Comparison of ENCODE assay signal across 10 mouse cellular contexts in genomic region chr13:46019431-46020166, GRCm38 (mm10). TPM values are rescaled to one million over a fixed set of nuclear protein-coding genes. Genes with fewer than 3 reads are reported as not detected.
DNase-seq lines count a peak whose midpoint lies in the region; ATAC-seq and TF ChIP-seq lines count a peak whose summit lies in the region.
"Had no signal": no experiment of that assay in that cellular context is flagged by ENCODE, and none has a peak within 500 bp of the region (broad histone marks: within the 10 kb centered on the region; RNA-seq: fewer than 3 reads in every experiment).

No protein-coding gene starts in this region.

- no peaks in the 10 kb centered on the region for H3K36me3 ChIP-seq in hindbrain, postnatal 0 days (ENCODE audit: insufficient read depth, low read length)
- no peaks in the 10 kb centered on the region for H3K36me3 ChIP-seq in hindbrain, embryonic 13.5 days
- no peaks in the 10 kb centered on the region for H3K36me3 ChIP-seq in intestine, embryonic 15.5 days
- no peaks in the 10 kb centered on the region for H3K36me3 ChIP-seq in lung, embryonic 15.5 days
- H3K36me3 ChIP-seq: G1E had no signal

- peaks cover 4% of the 10 kb centered on the region for H3K4me1 ChIP-seq in hindbrain, postnatal 0 days (ENCODE audit: insufficient read depth, low read length)
- H3K4me1 ChIP-seq in hindbrain, embryonic 13.5 days (replicated peaks) = peaks cover 29% of the 10 kb centered on the region
- peaks cover 7% of the 10 kb centered on the region; the same call in 1 of the 2 replicates for H3K4me1 ChIP-seq in intestine, embryonic 15.5 days (replicated peaks)
- H3K4me1 ChIP-seq in lung, embryonic 15.5 days = peaks cover 34% of the 10 kb centered on the region

- no peaks in the 10 kb centered on the region for H3K9me3 ChIP-seq in hindbrain, postnatal 0 days (ENCODE audit: low read length)
- no peaks in the 10 kb centered on the region for H3K9me3 ChIP-seq in hindbrain, embryonic 13.5 days
- no peaks in the 10 kb centered on the region for H3K9me3 ChIP-seq in intestine, embryonic 15.5 days
- H3K9me3 ChIP-seq in lung, embryonic 15.5 days = no peaks in the 10 kb centered on the region
- H3K9me3 ChIP-seq: G1E had no signal

- no peak overlapping the region for H3K4me3 ChIP-seq in hindbrain, postnatal 0 days (ENCODE audit: low read length)
- no peak overlapping the region for H3K4me3 ChIP-seq in hindbrain, embryonic 13.5 days
- H3K4me3 ChIP-seq in intestine, embryonic 15.5 days (replicated peaks) = no peak overlapping the region
- no peak overlapping the region for H3K4me3 ChIP-seq in lung, embryonic 15.5 days
- H3K4me3 ChIP-seq: erythroblast, embryonic 14.5 days had no signal

- ATAC-seq in hindbrain, postnatal 0 days = peak; percentile 45; the same call in 1 of the 2 replicates
- ATAC-seq in hindbrain, embryonic 13.5 days (ENCODE audit: low FRiP score) = no peak
- peak; percentile 94 for ATAC-seq in intestine, embryonic 15.5 days
- ATAC-seq in lung, embryonic 15.5 days (ENCODE audit: borderline replicate concordance, extremely low read depth, low FRiP score, low TSS enrichment) = peak; percentile 69

- no peak for TF ChIP-seq CTCF in hindbrain, postnatal 0 days (IDR thresholded peaks at IDR 0.05; ENCODE audit: low read depth)
- no peak for TF ChIP-seq CTCF in brain, embryonic 14.5 days (IDR thresholded peaks at IDR 0.05; ENCODE audit: borderline replicate concordance, extremely low read depth, insufficient read depth, insufficient read length)

- no peaks in the 10 kb centered on the region for H3K27me3 ChIP-seq in hindbrain, postnatal 0 days (ENCODE audit: insufficient read depth, low read length)
- 0 out of 2 replicates have a peak, but pooled peaks cover 6% of the 10 kb centered on the region for H3K27me3 ChIP-seq in hindbrain, embryonic 13.5 days
- no peaks in the 10 kb centered on the region for H3K27me3 ChIP-seq in intestine, embryonic 15.5 days (replicated peaks)
- no peaks in the 10 kb centered on the region for H3K27me3 ChIP-seq in lung, embryonic 15.5 days

- no peak overlapping the region for H3K27ac ChIP-seq in hindbrain, postnatal 0 days
- no peak overlapping the region for H3K27ac ChIP-seq in hindbrain, embryonic 13.5 days
- no peak overlapping the region for H3K27ac ChIP-seq in intestine, embryonic 15.5 days
- H3K27ac ChIP-seq in lung, embryonic 15.5 days = peak overlapping the region; percentile 42

- WGBS in hindbrain, postnatal 0 days = 20% methylated on average over 9 of the region's 9 CpGs
- WGBS in hindbrain, embryonic 13.5 days = 36% methylated on average over 9 of the region's 9 CpGs
- WGBS in intestine, embryonic 15.5 days = 30% methylated on average over 9 of the region's 9 CpGs
- 29% methylated on average over 9 of the region's 9 CpGs for WGBS in lung, embryonic 15.5 days

- DNase-seq in hindbrain, postnatal 0 days (ENCODE audit: low spot score) = peak; percentile 49
- peak; percentile 63 for DNase-seq in brain, embryonic 14.5 days (ENCODE audit: low read depth)
- DNase-seq in left cerebral cortex, postnatal 36 days (ENCODE audit: low spot score in 2 of 2) = no peak
- no peak for DNase-seq in ovary, postnatal 36 days (ENCODE audit: low spot score)
- DNase-seq in urinary bladder, postnatal 10 days (ENCODE audit: low spot score) = no peak

- H3K4me2 ChIP-seq in hindbrain, postnatal 0 days (ENCODE audit: low read depth, low read length) = no peak overlapping the region
- H3K4me2 ChIP-seq in hindbrain, embryonic 13.5 days = no peak overlapping the region
- H3K4me2 ChIP-seq in intestine, embryonic 15.5 days (replicated peaks) = no peak overlapping the region
- H3K4me2 ChIP-seq in lung, embryonic 15.5 days = peak overlapping the region; percentile 37

- intact Hi-C loops in left cerebral cortex, postnatal 36 days (cut with DNase I) = no loop called here

- TF ChIP-seq POLR2A in brain, embryonic 14.5 days (IDR thresholded peaks at IDR 0.05; ENCODE audit: borderline replicate concordance, extremely low read depth, insufficient read depth, insufficient read length, poor library complexity, severe bottlenecking) = no peak

- H3K9ac ChIP-seq in hindbrain, postnatal 0 days (replicated peaks; ENCODE audit: low read length) = no peak overlapping the region
- H3K9ac ChIP-seq in hindbrain, embryonic 13.5 days = no peak overlapping the region
- no peak overlapping the region for H3K9ac ChIP-seq in intestine, embryonic 15.5 days
- no peak overlapping the region for H3K9ac ChIP-seq in lung, embryonic 15.5 days

RNA-seq across cellular contexts. Expression of gene Atxn1, which starts 54.8 kb away (rescaled TPM):
- total RNA-seq in hindbrain, postnatal 0 days (2014; rRNA removed) = 32.0 and 44.6 TPM in 2 replicates
- polyA plus RNA-seq in hindbrain, postnatal 0 days (2015; fragmentation: Nextera tagmentation; extraction: Ambion mirVana) = 8.6 and 9.3 TPM in 2 replicates
- 7.5 and 8.1 TPM in 2 replicates for polyA plus RNA-seq in hindbrain, embryonic 13.5 days (2015; fragmentation: Nextera tagmentation; extraction: Ambion mirVana)
- polyA plus RNA-seq in brain, embryonic 14.5 days (2012; rRNA removed) = 9.2 and 11.0 TPM in 2 replicates
- polyA plus RNA-seq in intestine, embryonic 15.5 days (2015; fragmentation: Nextera tagmentation; extraction: Ambion mirVana) = 5.7 and 6.1 TPM in 2 replicates
- polyA plus RNA-seq in lung, embryonic 15.5 days (2015; fragmentation: Nextera tagmentation; extraction: Ambion mirVana) = 7.4 and 8.5 TPM in 2 replicates
- 100 to 1,000 TPM; 156 to 184 TPM for total RNA-seq in left cerebral cortex, postnatal 36 days (2021)

Comparison
In these comparisons a context has a peak if more than half of its experiments do, and no peak if none do; other contexts are left out.
1. DNase-seq: peak in hindbrain, postnatal 0 days (single experiment) and brain, embryonic 14.5 days (single experiment); none in left cerebral cortex, postnatal 36 days (0 of 2), ovary, postnatal 36 days (single experiment) and urinary bladder, postnatal 10 days (single experiment).